Mouse (Mus musculus) small intestine, adult 2 months (tissue): Measurements from ENCODE around the gene Klhl22. TPM values are rescaled to one million over a fixed set of nuclear protein-coding genes. Genes with fewer than 3 reads are reported as not detected.

ENCODE experiments used
- H3K27ac ChIP-seq: fragments of 200-500 bp; 2 replicates; pipeline ENCODE4 v1.5.1; 2012; ENCODE audit warnings: low read depth, low read length, control low read depth, inconsistent platforms; ENCODE audit not compliant: insufficient read depth
- H3K27me3 ChIP-seq: fragments of 200-500 bp; 2 replicates; pipeline ENCODE4 v1.6.1; 2012; ENCODE audit warnings: mild to moderate bottlenecking, moderate library complexity, low read length, inconsistent platforms; ENCODE audit not compliant: control insufficient read depth, insufficient read depth
- H3K36me3 ChIP-seq: fragments of 200-500 bp; 2 replicates; pipeline ENCODE4 v1.6.1; 2012; ENCODE audit warnings: mild to moderate bottlenecking, low read length, control low read depth, inconsistent platforms; ENCODE audit not compliant: control insufficient read depth, insufficient read depth
- H3K4me1 ChIP-seq: fragments of 200-500 bp; 2 replicates; pipeline ENCODE4 v1.6.1; 2012; ENCODE audit warnings: low read length, inconsistent platforms, mixed read lengths; ENCODE audit not compliant: control insufficient read depth, insufficient read depth, insufficient read length
- H3K4me3 ChIP-seq: fragments of 200-500 bp; 2 replicates; pipeline ENCODE4 v1.5.1; 2012; ENCODE audit warnings: low read depth, mild to moderate bottlenecking, control low read depth, inconsistent platforms, low read length, moderate library complexity
- CTCF ChIP-seq: fragments of 200-500 bp; IDR thresholded peaks from 2 replicates; pipeline ENCODE4 v1.5.1; 2012; ENCODE audit warnings: low read depth, mild to moderate bottlenecking, control low read depth, inconsistent platforms, low read length, moderate library complexity, mixed read lengths; ENCODE audit not compliant: insufficient replicate concordance, insufficient read length; ENCODE audit errors: extremely low read depth
- POLR2A ChIP-seq: fragments of 200-500 bp; IDR thresholded peaks from 2 replicates; pipeline ENCODE4 v1.6.1; 2012; ENCODE audit warnings: low read depth, mild to moderate bottlenecking, control low read depth, inconsistent platforms, low read length, moderate library complexity
- WGBS: fragments of 180-500 bp; shearing (Covaris S2); methylation state at CpG from one replicate; pipeline ENCODE4 v1.1.7; 2018; 5-methylcytosine and 5-hydroxymethylcytosine counted together
- polyA plus RNA-seq: library from polyadenylated mRNA; depleted of rRNA; stranded (reverse); fragments of >200 nt; gene quantifications from 2 replicates; pipeline ENCODE4 v1.2.3, GENCODE M21; 2012

Klhl22 gene
- polyA plus RNA-seq, 1 experiment = 60.9 TPM

GRCm38 (mm10) chr16:17771117-17771865 is 11.9 kb downstream of the Klhl22 start:
- Histone ChIP-seq H3K27ac (no peak overlapping the region), H3K36me3 (peaks cover 26% of the 10 kb centered on the region), H3K27me3 (no peaks in the 10 kb centered on the region), H3K4me3 (no peak overlapping the region), H3K4me1 (no peaks in the 10 kb centered on the region)
- 66% methylated on average over 4 of the region's 4 CpGs for WGBS
- TF ChIP-seq POLR2A (no peak), CTCF (no peak)

DNA sequence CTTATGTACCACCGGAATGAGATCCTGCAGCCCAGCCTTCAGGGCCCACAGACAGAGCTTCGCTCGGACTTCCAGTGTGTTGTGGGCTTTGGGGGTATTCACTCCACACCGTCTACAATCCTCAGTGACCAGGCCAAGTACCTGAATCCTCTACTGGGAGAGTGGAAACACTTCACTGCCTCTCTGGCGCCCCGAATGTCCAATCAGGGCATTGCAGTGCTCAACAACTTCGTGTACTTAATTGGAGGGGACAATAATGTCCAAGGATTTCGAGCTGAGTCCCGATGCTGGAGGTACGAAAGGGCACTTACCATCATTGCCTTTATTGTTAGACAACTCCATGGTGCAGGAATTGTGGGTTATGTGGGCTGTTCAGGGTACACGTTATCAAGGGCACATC is 17.4 kb downstream of the Klhl22 start:
- TF ChIP-seq CTCF = peak; percentile 64; the same call in 1 of the 2 replicates
- no peak for TF ChIP-seq POLR2A
- 63% methylated on average over 11 of the region's 11 CpGs for WGBS
- H3K4me3 ChIP-seq = no peak overlapping the region
- no peaks in the 10 kb centered on the region for H3K4me1 ChIP-seq
- H3K27me3 ChIP-seq = no peaks in the 10 kb centered on the region
- H3K36me3 ChIP-seq = peaks cover 35% of the 10 kb centered on the region
- H3K27ac ChIP-seq = no peak overlapping the region

DNA sequence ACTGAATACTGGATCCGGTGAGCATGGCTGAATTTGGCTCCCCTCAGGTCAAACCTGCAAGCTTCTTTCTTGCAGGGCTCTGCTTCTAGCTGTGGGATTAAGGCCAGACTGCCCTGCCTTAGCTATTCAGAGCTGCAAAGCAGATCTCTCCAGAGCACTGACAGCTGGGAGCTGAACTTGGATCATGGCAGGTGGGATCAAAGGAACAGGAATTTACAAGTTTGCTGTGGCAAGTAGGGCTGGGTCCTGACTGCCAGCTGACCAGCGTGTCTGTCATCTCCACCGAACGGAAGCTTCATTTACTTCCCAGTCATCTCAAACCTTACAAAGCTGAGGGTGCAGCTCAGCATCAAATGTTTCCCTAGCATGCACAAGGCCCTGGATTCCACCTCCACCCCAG is 18.8 kb downstream of the Klhl22 start:
- Histone ChIP-seq H3K27me3 (no peaks in the 10 kb centered on the region), H3K4me1 (no peaks in the 10 kb centered on the region), H3K36me3 (peaks cover 34% of the 10 kb centered on the region), H3K4me3 (no peak overlapping the region), H3K27ac (no peak overlapping the region)
- no peak for TF ChIP-seq CTCF
- no peak for TF ChIP-seq POLR2A
- WGBS = 88% methylated on average over 4 of the region's 4 CpGs

DNA sequence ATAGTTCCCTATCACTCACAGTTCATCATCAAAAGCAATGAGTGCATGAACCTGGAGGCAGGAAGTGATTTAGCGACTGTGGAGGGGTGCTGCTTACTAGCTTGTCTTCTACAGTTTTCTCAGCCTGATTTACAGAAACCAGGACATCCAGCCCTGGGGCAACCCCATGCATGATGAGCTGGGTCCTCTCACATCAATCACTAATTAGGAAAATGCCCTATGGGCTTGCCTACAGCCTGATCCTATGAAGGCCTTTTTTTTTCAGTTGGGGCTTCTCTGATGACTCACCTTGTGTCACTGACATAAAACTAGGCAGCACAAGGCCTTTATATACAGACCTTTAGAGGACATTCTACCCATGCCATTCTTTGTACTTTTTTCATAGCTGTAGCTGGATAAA is 20.3 kb downstream of the Klhl22 start:
- WGBS = 93% methylated on average over 1 of the region's 1 CpGs
- no peaks in the 10 kb centered on the region for H3K4me1 ChIP-seq
- peaks cover 42% of the 10 kb centered on the region for H3K36me3 ChIP-seq
- no peaks in the 10 kb centered on the region for H3K27me3 ChIP-seq
- TF ChIP-seq CTCF (no peak), POLR2A (no peak)
- H3K4me3 ChIP-seq = no peak overlapping the region
- no peak overlapping the region for H3K27ac ChIP-seq

- H3K36me3 ChIP-seq = peaks cover 40% of the 10 kb centered on the region
- H3K27me3 ChIP-seq = no peaks in the 10 kb centered on the region
- no peak for TF ChIP-seq CTCF
- WGBS = 73% methylated on average over 3 of the region's 3 CpGs
- no peaks in the 10 kb centered on the region for H3K4me1 ChIP-seq
- H3K4me3 ChIP-seq = no peak overlapping the region
- no peak overlapping the region for H3K27ac ChIP-seq
Observed at GRCm38 (mm10) chr16:17785337-17785736, 25.9 kb downstream of the Klhl22 start.

- no peak for TF ChIP-seq POLR2A
- no peak for TF ChIP-seq CTCF
- Histone ChIP-seq H3K27me3 (peaks cover 16% of the 10 kb centered on the region), H3K36me3 (peaks cover 32% of the 10 kb centered on the region), H3K27ac (no peak overlapping the region), H3K4me1 (0 out of 2 replicates have a peak, but pooled peaks cover 6% of the 10 kb centered on the region), H3K4me3 (no peak overlapping the region)
- WGBS = 85% methylated on average over 3 of the region's 3 CpGs
Observed at GRCm38 (mm10) chr16:17792728-17793127, 33.3 kb downstream of the Klhl22 start.

DNA sequence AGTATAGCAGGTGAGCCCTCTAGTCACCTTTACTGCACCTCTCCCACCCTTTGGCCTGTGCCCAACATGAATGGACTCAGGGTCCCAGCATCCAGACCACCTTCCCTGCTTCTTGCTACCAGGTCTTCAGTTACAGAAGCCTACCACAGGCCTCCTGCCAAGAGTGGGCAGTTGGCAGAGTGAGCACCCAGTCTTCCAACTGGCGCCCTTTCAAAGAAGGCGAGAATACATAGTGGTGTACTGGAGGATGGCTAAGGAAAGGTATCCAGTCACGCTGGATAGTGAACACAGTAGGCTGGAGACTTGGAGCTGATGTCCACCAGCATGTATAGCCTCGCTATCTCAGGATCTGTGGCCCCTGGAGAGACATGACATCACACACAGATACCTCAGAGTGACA is 34.6 kb downstream of the Klhl22 start:
- Histone ChIP-seq H3K4me1 (0 out of 2 replicates have a peak, but pooled peaks cover 9% of the 10 kb centered on the region), H3K4me3 (no peak overlapping the region), H3K36me3 (peaks cover 24% of the 10 kb centered on the region), H3K27me3 (peaks cover 28% of the 10 kb centered on the region), H3K27ac (no peak overlapping the region)
- TF ChIP-seq CTCF (no peak), POLR2A (no peak)
- WGBS = 89% methylated on average over 4 of the region's 4 CpGs
